Mouse (Mus musculus): ENCODE data around the gene Cep104. TPM values are rescaled to one million over a fixed set of nuclear protein-coding genes. Genes with fewer than 3 reads are reported as not detected.

Cep104 gene
- polyA plus RNA-seq, 1 experiment from 2014 or later: 16.8 TPM

DNA sequence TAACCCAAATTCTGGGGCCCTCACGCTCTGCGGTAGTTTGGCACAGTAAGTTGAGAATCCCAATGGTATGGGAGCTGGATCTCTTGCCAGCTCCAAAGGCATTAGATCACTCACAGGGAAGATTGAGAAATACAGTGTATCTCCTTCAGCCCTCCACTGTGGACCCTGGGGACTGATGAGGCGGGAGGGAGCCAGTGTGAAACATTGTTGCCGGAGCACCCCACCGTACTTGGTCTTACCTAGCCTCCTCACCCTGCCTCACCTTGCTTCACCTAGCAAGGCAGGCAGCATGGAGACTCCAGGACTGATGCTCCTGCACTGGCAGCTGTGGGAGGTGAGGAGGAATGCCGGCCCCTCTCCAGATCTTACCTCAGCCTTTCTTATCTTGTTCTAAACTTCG is 80.5 kb downstream of the Cep104 start:
- Histone ChIP-seq H3K9me3 (no peaks in the 10 kb centered on the region), H3K4me2 (no peak overlapping the region), H3K4me3 (no peak overlapping the region), H3K36me3 (no peaks in the 10 kb centered on the region), H3K27me3 (no peaks in the 10 kb centered on the region), H3K27ac (no peak overlapping the region), H3K9ac (no peak overlapping the region), H3K4me1 (no peaks in the 10 kb centered on the region)
- no peak for ATAC-seq (ENCODE audit: borderline replicate concordance, extremely low read depth, low FRiP score, low TSS enrichment)
- 77% methylated on average over 7 of the region's 7 CpGs for WGBS

DNA sequence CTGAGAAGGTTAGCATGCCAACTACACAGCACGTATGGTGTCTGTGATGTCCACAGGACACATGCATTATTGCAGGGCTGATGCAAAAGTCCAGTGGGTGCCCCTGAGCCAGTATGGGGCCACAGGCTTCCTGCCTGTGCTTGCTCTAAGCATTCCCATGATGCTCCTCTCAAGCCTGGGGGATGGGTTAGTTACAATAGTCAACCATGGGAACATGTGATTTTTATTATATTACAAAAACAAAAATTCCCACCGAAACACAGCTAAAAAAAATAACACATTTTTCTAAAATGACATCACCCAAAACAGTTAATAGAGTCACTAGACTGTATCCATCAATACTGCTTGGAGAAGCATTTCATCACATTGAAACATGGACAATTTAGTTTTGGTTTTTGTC is 81.1 kb downstream of the Cep104 start:
- no peak for ATAC-seq (ENCODE audit: borderline replicate concordance, extremely low read depth, low FRiP score, low TSS enrichment)
- 60% methylated on average over 2 of the region's 2 CpGs for WGBS

DNA sequence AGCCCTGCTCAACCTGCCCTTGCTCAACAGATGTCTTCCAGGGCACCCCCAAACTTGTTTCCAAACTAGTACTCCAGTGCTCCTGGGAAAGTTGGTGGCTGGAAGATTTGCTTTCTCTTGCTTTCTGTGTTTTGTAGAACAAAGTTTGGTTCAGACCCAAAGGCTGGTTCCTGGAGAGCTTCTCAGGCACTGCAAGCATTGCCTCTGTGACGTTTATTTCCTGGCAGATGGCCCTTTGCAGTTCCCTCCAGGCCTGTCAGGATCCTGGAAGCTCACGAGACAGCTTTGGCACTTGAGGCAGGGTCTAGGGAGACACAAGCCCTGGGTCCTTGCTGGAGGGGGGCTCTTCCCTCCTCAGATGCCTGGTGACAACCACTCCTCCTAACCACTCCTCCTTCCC is 81.7 kb downstream of the Cep104 start:
- H3K4me2 ChIP-seq: no peak overlapping the region
- no peaks in the 10 kb centered on the region for H3K4me1 ChIP-seq
- H3K4me3 ChIP-seq: no peak overlapping the region
- no peak for ATAC-seq (ENCODE audit: borderline replicate concordance, extremely low read depth, low FRiP score, low TSS enrichment)
- no peaks in the 10 kb centered on the region for H3K9me3 ChIP-seq
- 22% methylated on average over 2 of the region's 2 CpGs for WGBS
- H3K27me3 ChIP-seq: no peaks in the 10 kb centered on the region
- no peak overlapping the region for H3K9ac ChIP-seq
- H3K27ac ChIP-seq: no peak overlapping the region
- no peaks in the 10 kb centered on the region for H3K36me3 ChIP-seq

More for the DNA sequence above, 81.1 kb downstream of the Cep104 start:
- H3K4me2 ChIP-seq: no peak overlapping the region
- no peaks in the 10 kb centered on the region for H3K36me3 ChIP-seq
- H3K9ac ChIP-seq: no peak overlapping the region
- no peaks in the 10 kb centered on the region for H3K27me3 ChIP-seq
- H3K4me1 ChIP-seq: no peaks in the 10 kb centered on the region
- no peak overlapping the region for H3K4me3 ChIP-seq
- H3K9me3 ChIP-seq: no peaks in the 10 kb centered on the region
- H3K27ac ChIP-seq: no peak overlapping the region

GRCm38 (mm10) chr4:154057696-154058095 is 82.7 kb downstream of the Cep104 start:
- ATAC-seq (ENCODE audit: borderline replicate concordance, extremely low read depth, low FRiP score, low TSS enrichment): no peak

More at GRCm38 (mm10) chr4:154057696-154058095, 82.7 kb downstream of the Cep104 start:
- H3K4me3 ChIP-seq: no peak overlapping the region
- no peak overlapping the region for H3K9ac ChIP-seq
- no peak overlapping the region for H3K4me2 ChIP-seq
- no peak overlapping the region for H3K27ac ChIP-seq
- no peaks in the 10 kb centered on the region for H3K9me3 ChIP-seq
- WGBS: 50% methylated on average over 4 of the region's 4 CpGs
- H3K4me1 ChIP-seq: no peaks in the 10 kb centered on the region
- H3K36me3 ChIP-seq: no peaks in the 10 kb centered on the region
- no peaks in the 10 kb centered on the region for H3K27me3 ChIP-seq

Other genes starting within 250 kb of the Cep104 start
- 84.1 and 90.0 TPM in 2 replicates for gene A430005L14Rik, start 18.0 kb upstream of the Cep104 start, polyA plus RNA-seq (2015; fragmentation: Nextera tagmentation; extraction: Ambion mirVana)
- gene Dffb, start 68 bp upstream of the Cep104 start, polyA plus RNA-seq (2015; fragmentation: Nextera tagmentation; extraction: Ambion mirVana): 12.2 and 12.4 TPM in 2 replicates
- 18.0 and 19.5 TPM in 2 replicates for gene Lrrc47, start 36.5 kb downstream of the Cep104 start, polyA plus RNA-seq (2015; fragmentation: Nextera tagmentation; extraction: Ambion mirVana)
- gene Smim1, start 51.0 kb downstream of the Cep104 start, polyA plus RNA-seq (2015; fragmentation: Nextera tagmentation; extraction: Ambion mirVana): 28.9 and 39.3 TPM in 2 replicates
- not detected in 2 replicates for gene Ccdc27, start 67.5 kb downstream of the Cep104 start, polyA plus RNA-seq (2015; fragmentation: Nextera tagmentation; extraction: Ambion mirVana)
- gene Trp73, start 165.0 kb downstream of the Cep104 start, polyA plus RNA-seq (2015; fragmentation: Nextera tagmentation; extraction: Ambion mirVana): 1.6 and 1.8 TPM in 2 replicates
- 39.5 and 41.7 TPM in 2 replicates for gene Wrap73, start 167.2 kb downstream of the Cep104 start, polyA plus RNA-seq (2015; fragmentation: Nextera tagmentation; extraction: Ambion mirVana)
- 141 and 143 TPM in 2 replicates for gene Tprgl, start 185.5 kb downstream of the Cep104 start, polyA plus RNA-seq (2015; fragmentation: Nextera tagmentation; extraction: Ambion mirVana)
- 20.9 and 23.3 TPM in 2 replicates for gene Megf6, start 195.5 kb downstream of the Cep104 start, polyA plus RNA-seq (2015; fragmentation: Nextera tagmentation; extraction: Ambion mirVana)